Mouse (Mus musculus) intestine, embryonic 16.5 days (tissue): Measurements from ENCODE around the gene Gm6525. TPM values are rescaled to one million over a fixed set of nuclear protein-coding genes. Genes with fewer than 3 reads are reported as not detected.

Source experiments
- ATAC-seq: fragments of 200-750 bp; cut with Nextera tagmentation; 2 replicates; pipeline ENCODE4 v1.8.0; 2017; ENCODE audit warnings: moderate TSS enrichment, moderate library complexity
- H3K27ac ChIP-seq: fragments of 300-500 bp; sonication (generic); 2 replicates; pipeline ENCODE4 v1.5.1; 2014; ENCODE audit warnings: mild to moderate bottlenecking, low read length
- H3K27me3 ChIP-seq: fragments of 300-500 bp; sonication (generic); replicated peaks from 2 replicates; pipeline ENCODE4 v1.6.1; 2014; ENCODE audit warnings: low read length, control low read depth, mixed read lengths; ENCODE audit not compliant: control insufficient read depth, insufficient read depth
- H3K36me3 ChIP-seq: fragments of 300-500 bp; sonication (generic); 2 replicates; pipeline ENCODE4 v1.6.1; 2014; ENCODE audit warnings: low read length, control low read depth; ENCODE audit not compliant: control insufficient read depth, insufficient read depth
- H3K4me1 ChIP-seq: fragments of 300-500 bp; sonication (generic); 2 replicates; pipeline ENCODE4 v1.6.1; 2014; ENCODE audit warnings: low read length, control low read depth, mixed read lengths; ENCODE audit not compliant: control insufficient read depth, insufficient read depth
- H3K4me2 ChIP-seq: fragments of 300-500 bp; sonication (generic); 2 replicates; pipeline ENCODE4 v1.6.1; 2014; ENCODE audit warnings: low read depth, low read length, control low read depth
- H3K4me3 ChIP-seq: fragments of 300-500 bp; sonication (generic); 2 replicates; pipeline ENCODE4 v1.5.1; 2014; ENCODE audit warnings: mild to moderate bottlenecking, low read length
- H3K9ac ChIP-seq: fragments of 300-500 bp; sonication (generic); 2 replicates; pipeline ENCODE4 v1.6.1; 2014; ENCODE audit warnings: low read depth, low read length
- H3K9me3 ChIP-seq: fragments of 300-500 bp; sonication (generic); 2 replicates; pipeline ENCODE4 v1.6.1; 2016; ENCODE audit warnings: low read length, control low read depth; ENCODE audit not compliant: control insufficient read depth
- WGBS: fragments of 180-500 bp; shearing (Covaris S2); extraction: QIAGEN DNeasy Blood & Tissue Kit; methylation state at CpG from one replicate; pipeline ENCODE4 v1.1.7; 2014; 5-methylcytosine and 5-hydroxymethylcytosine counted together
- polyA plus RNA-seq: library from polyadenylated mRNA; unstranded; fragments of >200 nt; fragmentation: Nextera tagmentation; extraction: Ambion mirVana; gene quantifications from 2 replicates; pipeline ENCODE4 v1.2.1, GENCODE M21; 2015

Gm6525 gene
- polyA plus RNA-seq, 1 experiment from 2014 or later = 1.4 TPM

GRCm38 (mm10) chr3:84205650-84206049, 31.7 kb downstream of the Gm6525 start:
- H3K9ac ChIP-seq = no peak overlapping the region
- H3K4me1 ChIP-seq = peaks cover 5% of the 10 kb centered on the region
- 88% methylated on average over 6 of the region's 6 CpGs for WGBS
- H3K4me3 ChIP-seq = no peak overlapping the region
- no peaks in the 10 kb centered on the region for H3K27me3 ChIP-seq
- no peaks in the 10 kb centered on the region for H3K9me3 ChIP-seq
- ATAC-seq = no peak
- H3K27ac ChIP-seq = no peak overlapping the region
- 0 out of 2 replicates have a peak, but pooled peaks cover 2% of the 10 kb centered on the region for H3K36me3 ChIP-seq
- no peak overlapping the region for H3K4me2 ChIP-seq

GRCm38 (mm10) chr3:84206106-84206505, 32.2 kb downstream of the Gm6525 start:
- WGBS = 79% methylated on average over 3 of the region's 3 CpGs

GRCm38 (mm10) chr3:84207366-84207765, 33.5 kb downstream of the Gm6525 start:
- no peak overlapping the region for H3K27ac ChIP-seq
- ATAC-seq = no peak
- 0 out of 2 replicates have a peak, but pooled peaks cover 2% of the 10 kb centered on the region for H3K36me3 ChIP-seq
- H3K4me3 ChIP-seq = no peak overlapping the region
- H3K9ac ChIP-seq = no peak overlapping the region
- WGBS = 59% methylated on average over 2 of the region's 2 CpGs
- peaks cover 14% of the 10 kb centered on the region for H3K4me1 ChIP-seq
- no peaks in the 10 kb centered on the region for H3K9me3 ChIP-seq
- no peaks in the 10 kb centered on the region for H3K27me3 ChIP-seq
- no peak overlapping the region for H3K4me2 ChIP-seq

More at GRCm38 (mm10) chr3:84206106-84206505, 32.2 kb downstream of the Gm6525 start:
- ATAC-seq = no peak
- Histone ChIP-seq H3K27ac (no peak overlapping the region), H3K27me3 (no peaks in the 10 kb centered on the region), H3K9ac (no peak overlapping the region), H3K4me3 (no peak overlapping the region), H3K4me2 (no peak overlapping the region), H3K9me3 (no peaks in the 10 kb centered on the region), H3K4me1 (peaks cover 9% of the 10 kb centered on the region), H3K36me3 (0 out of 2 replicates have a peak, but pooled peaks cover 2% of the 10 kb centered on the region)

- Histone ChIP-seq H3K4me2 (no peak overlapping the region), H3K27me3 (no peaks in the 10 kb centered on the region), H3K9me3 (no peaks in the 10 kb centered on the region), H3K27ac (no peak overlapping the region), H3K36me3 (0 out of 2 replicates have a peak, but pooled peaks cover 2% of the 10 kb centered on the region), H3K4me1 (peaks cover 14% of the 10 kb centered on the region), H3K4me3 (no peak overlapping the region), H3K9ac (no peak overlapping the region)
- no peak for ATAC-seq
- WGBS = 93% methylated on average over 7 of the region's 7 CpGs
These were observed 34.6 kb downstream of the Gm6525 start for GRCm38 (mm10) chr3:84208475-84208874.

- H3K4me3 ChIP-seq = no peak overlapping the region
- H3K27ac ChIP-seq = no peak overlapping the region
- no peaks in the 10 kb centered on the region for H3K9me3 ChIP-seq
- H3K4me1 ChIP-seq = peaks cover 14% of the 10 kb centered on the region
- no peak for ATAC-seq
- H3K27me3 ChIP-seq = no peaks in the 10 kb centered on the region
- 0 out of 2 replicates have a peak, but pooled peaks cover 2% of the 10 kb centered on the region for H3K36me3 ChIP-seq
- H3K9ac ChIP-seq = no peak overlapping the region
- H3K4me2 ChIP-seq = no peak overlapping the region
- 76% methylated on average over 7 of the region's 7 CpGs for WGBS
These were observed 35.1 kb downstream of the Gm6525 start for GRCm38 (mm10) chr3:84208917-84209513.

DNA sequence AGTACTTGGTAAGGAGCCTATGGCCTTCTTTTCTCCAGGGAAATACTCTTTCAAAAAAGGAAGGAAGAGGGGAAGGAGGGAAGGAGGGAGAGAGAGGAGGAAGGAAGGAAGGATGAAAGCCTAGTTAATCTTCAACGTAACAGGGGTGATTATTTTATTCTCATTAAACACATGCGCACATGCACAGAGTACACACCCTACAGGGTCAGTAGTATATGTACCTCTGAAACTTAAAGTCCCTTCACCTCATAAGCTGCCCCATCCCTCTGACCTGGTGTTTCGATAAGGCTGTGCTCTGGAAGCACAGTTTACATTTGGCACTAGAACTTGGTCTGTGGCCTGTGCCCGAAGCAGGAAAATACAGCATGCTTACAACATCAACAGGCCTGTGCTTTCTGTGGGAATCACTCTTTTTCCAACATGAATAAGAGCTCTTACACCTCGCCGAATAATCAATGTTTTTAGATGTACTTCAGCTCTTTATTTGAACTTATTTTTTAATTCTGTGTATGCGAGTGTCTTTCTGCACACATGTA, 37.5 kb downstream of the Gm6525 start:
- Histone ChIP-seq H3K4me3 (no peak overlapping the region), H3K4me2 (no peak overlapping the region), H3K4me1 (peaks cover 18% of the 10 kb centered on the region), H3K27me3 (no peaks in the 10 kb centered on the region), H3K9ac (peak overlapping the region; percentile 26; the same call in 1 of the 2 replicates), H3K36me3 (0 out of 2 replicates have a peak, but pooled peaks cover 2% of the 10 kb centered on the region), H3K27ac (0 out of 2 replicates have a peak overlapping the region, but pooled peaks have one; percentile 0), H3K9me3 (no peaks in the 10 kb centered on the region)
- ATAC-seq = peak; percentile 60
- WGBS = 64% methylated on average over 7 of the region's 7 CpGs

DNA sequence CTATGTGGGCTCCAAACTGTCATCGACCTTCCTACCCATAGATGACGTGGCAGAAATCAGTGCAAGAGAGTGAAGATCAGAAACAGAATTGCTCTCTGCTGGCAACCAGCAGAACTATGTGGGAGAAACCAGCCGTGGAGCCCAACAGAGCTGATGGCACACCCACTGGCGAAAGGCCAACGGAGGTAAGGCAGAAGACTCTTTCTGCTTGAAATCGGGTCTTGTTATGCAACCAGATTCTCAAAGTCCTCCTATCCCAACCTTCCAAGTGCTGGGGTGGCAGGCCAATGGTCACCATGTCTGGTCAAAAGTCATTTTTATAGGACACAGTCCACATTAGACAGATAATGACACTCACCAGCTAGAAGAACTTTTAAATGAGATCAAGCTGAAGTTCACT, 40.6 kb downstream of the Gm6525 start:
- H3K27me3 ChIP-seq = no peaks in the 10 kb centered on the region

DNA sequence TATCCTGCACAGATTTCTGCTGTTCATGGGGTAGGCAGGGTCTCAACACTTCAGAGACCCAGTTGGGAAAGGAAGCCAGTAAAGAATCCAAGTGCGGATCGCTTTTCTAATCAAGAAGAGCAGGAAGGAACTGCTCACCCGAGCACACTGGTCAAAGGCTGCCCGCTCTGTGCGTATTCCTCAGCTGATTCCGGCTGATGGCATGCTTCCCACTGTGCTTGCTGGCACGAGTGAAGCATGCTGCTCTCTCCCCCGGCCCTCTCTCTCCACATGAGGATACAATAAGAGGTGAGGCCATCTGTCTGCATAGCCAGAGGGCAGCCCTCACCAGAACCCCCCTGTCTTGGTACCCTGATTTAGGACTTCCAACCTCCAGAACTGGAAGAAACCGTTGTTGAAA, 41.3 kb downstream of the Gm6525 start:
- H3K27ac ChIP-seq = no peak overlapping the region
- H3K27me3 ChIP-seq = no peaks in the 10 kb centered on the region
- ATAC-seq = 0 out of 2 replicates have a peak, but pooled peaks have one; percentile 20
- H3K4me2 ChIP-seq = no peak overlapping the region
- H3K4me1 ChIP-seq = peaks cover 21% of the 10 kb centered on the region
- H3K9ac ChIP-seq = no peak overlapping the region
- 71% methylated on average over 9 of the region's 9 CpGs for WGBS
- H3K36me3 ChIP-seq = no peaks in the 10 kb centered on the region
- H3K9me3 ChIP-seq = no peaks in the 10 kb centered on the region
- no peak overlapping the region for H3K4me3 ChIP-seq

More for the DNA sequence above, 40.6 kb downstream of the Gm6525 start:
- H3K27ac ChIP-seq = peak overlapping the region; percentile 14; the same call in 1 of the 2 replicates
- peak; percentile 73 for ATAC-seq
- no peak overlapping the region for H3K4me3 ChIP-seq
- WGBS = 72% methylated on average over 6 of the region's 6 CpGs
- no peaks in the 10 kb centered on the region for H3K36me3 ChIP-seq
- peaks cover 18% of the 10 kb centered on the region for H3K4me1 ChIP-seq
- no peaks in the 10 kb centered on the region for H3K9me3 ChIP-seq
- H3K9ac ChIP-seq = no peak overlapping the region
- H3K4me2 ChIP-seq = no peak overlapping the region

DNA sequence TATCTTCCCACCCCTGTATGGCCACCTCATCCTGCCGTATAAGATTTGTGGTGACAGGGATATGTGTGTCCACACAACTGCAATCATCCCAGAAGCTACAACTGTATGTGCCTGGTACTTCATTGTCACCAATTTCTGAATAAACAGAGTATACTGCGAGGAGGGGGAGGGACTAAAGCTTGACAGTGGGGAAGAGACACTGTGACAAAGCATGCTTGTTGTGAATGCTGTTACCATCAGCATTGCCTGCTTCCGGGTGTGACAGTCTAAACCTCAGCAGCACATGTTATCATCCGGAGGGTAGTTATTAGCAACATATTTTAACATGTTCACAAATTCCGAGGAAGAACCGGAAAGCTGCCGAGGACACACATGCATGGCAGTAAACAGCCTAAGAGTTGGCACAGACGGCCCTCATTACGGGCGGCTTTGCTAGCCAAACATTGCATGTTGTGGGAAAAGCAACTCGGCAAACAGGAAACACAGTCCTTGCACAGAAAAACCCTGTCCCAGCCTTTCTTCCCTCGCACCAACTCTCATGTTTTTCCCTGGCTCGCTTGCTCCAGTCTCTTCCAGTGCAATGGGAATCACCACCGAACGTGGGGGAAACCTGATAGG, 41.9 kb downstream of the Gm6525 start:
- 79% methylated on average over 15 of the region's 15 CpGs for WGBS

More for the DNA sequence above, 41.9 kb downstream of the Gm6525 start:
- no peak for ATAC-seq
- H3K36me3 ChIP-seq = no peaks in the 10 kb centered on the region
- peaks cover 16% of the 10 kb centered on the region for H3K4me1 ChIP-seq
- no peak overlapping the region for H3K9ac ChIP-seq
- no peak overlapping the region for H3K4me3 ChIP-seq
- H3K9me3 ChIP-seq = no peaks in the 10 kb centered on the region
- no peak overlapping the region for H3K27ac ChIP-seq
- no peaks in the 10 kb centered on the region for H3K27me3 ChIP-seq
- no peak overlapping the region for H3K4me2 ChIP-seq
